Mouse (Mus musculus) T-cell, adult 2 months (primary cell): ENCODE data around the gene Rfx8.
A peak's percentile ranks its signal among the peaks of the same experiment; 100 is the strongest.

ENCODE experiments used
- DNase-seq: peaks from one replicate; pipeline ENCODE4 v3.0.0; 2022; ENCODE audit warnings: low spot score

Rfx8 gene

GRCm38 (mm10) chr1:39720632-39721350 lies at the start of gene Rfx8:
Rfx8 (minus strand) TSS chr1:39720997.
- no peak for DNase-seq

- no peak for DNase-seq
These were observed 49.6 kb upstream of the Rfx8 start for GRCm38 (mm10) chr1:39770436-39770835.

GRCm38 (mm10) chr1:39768017-39768416 lies 47.2 kb upstream of the Rfx8 start:
- DNase-seq, result no peak

- DNase-seq, result no peak
These were observed 45.2 kb upstream of the Rfx8 start for GRCm38 (mm10) chr1:39765854-39766493.

- DNase-seq, result peak; percentile 16
These were observed 41.2 kb upstream of the Rfx8 start for GRCm38 (mm10) chr1:39762025-39762370.

GRCm38 (mm10) chr1:39761211-39762024 lies 40.6 kb upstream of the Rfx8 start:
- DNase-seq, result peak; percentile 67

GRCm38 (mm10) chr1:39760181-39760715 lies 39.5 kb upstream of the Rfx8 start:
- DNase-seq, result no peak

GRCm38 (mm10) chr1:39759231-39760175 lies 38.7 kb upstream of the Rfx8 start:
- no peak for DNase-seq

GRCm38 (mm10) chr1:39758244-39758643 lies 37.4 kb upstream of the Rfx8 start:
- DNase-seq, result no peak

GRCm38 (mm10) chr1:39756952-39757351 lies 36.2 kb upstream of the Rfx8 start:
- DNase-seq, result no peak

- no peak for DNase-seq
These were observed 33.6 kb upstream of the Rfx8 start for GRCm38 (mm10) chr1:39754224-39754957.

- DNase-seq, result no peak
These were observed 30.7 kb upstream of the Rfx8 start for GRCm38 (mm10) chr1:39751537-39751936.

- DNase-seq, result peak; percentile 61
These were observed 28.9 kb upstream of the Rfx8 start for GRCm38 (mm10) chr1:39749664-39750063.

GRCm38 (mm10) chr1:39749214-39749613 lies 28.4 kb upstream of the Rfx8 start:
- no peak for DNase-seq

GRCm38 (mm10) chr1:39748666-39749065 lies 27.9 kb upstream of the Rfx8 start:
- no peak for DNase-seq

GRCm38 (mm10) chr1:39746464-39746863 lies 25.7 kb upstream of the Rfx8 start:
- DNase-seq, result no peak

- no peak for DNase-seq
These were observed 20.2 kb upstream of the Rfx8 start for GRCm38 (mm10) chr1:39740948-39741347.

GRCm38 (mm10) chr1:39740002-39740401 lies 19.2 kb upstream of the Rfx8 start:
- DNase-seq, result no peak

- peak; percentile 31 for DNase-seq
These were observed 15.3 kb upstream of the Rfx8 start for GRCm38 (mm10) chr1:39735927-39736604.

- DNase-seq, result no peak
These were observed 14.7 kb upstream of the Rfx8 start for GRCm38 (mm10) chr1:39735493-39735892.
